Mouse (Mus musculus) midbrain, postnatal 0 days (tissue): ENCODE measurements around the gene Spata9. TPM values are rescaled to one million over a fixed set of nuclear protein-coding genes. Genes with fewer than 3 reads are reported as not detected.

Experiments
- ATAC-seq: fragments of 200-750 bp; cut with Nextera tagmentation; 2 replicates; pipeline ENCODE4 v1.8.0; 2017; ENCODE audit warnings: moderate number of reproducible peaks, mild to moderate bottlenecking, moderate TSS enrichment, moderate library complexity; ENCODE audit not compliant: low FRiP score
- DNase-seq: peaks from one replicate; pipeline ENCODE4 v3.0.0-alpha.2; 2015; ENCODE audit warnings: low spot score
- H3K27ac ChIP-seq: fragments of 300-500 bp; sonication (generic); 2 replicates; pipeline ENCODE4 v1.5.1; 2014; ENCODE audit warnings: low read depth, mild to moderate bottlenecking, low read length, mixed read lengths
- H3K27me3 ChIP-seq: fragments of 300-500 bp; sonication (generic); 2 replicates; pipeline ENCODE4 v1.6.1; 2014; ENCODE audit warnings: low read length, control low read depth, mixed read lengths; ENCODE audit not compliant: insufficient read depth
- H3K36me3 ChIP-seq: fragments of 300-500 bp; sonication (generic); 2 replicates; pipeline ENCODE4 v1.6.1; 2014; ENCODE audit warnings: low read length, control low read depth, mixed read lengths; ENCODE audit not compliant: insufficient read depth
- H3K4me1 ChIP-seq: fragments of 300-500 bp; sonication (generic); 2 replicates; pipeline ENCODE4 v1.6.1; 2014; ENCODE audit warnings: mild to moderate bottlenecking, control low read depth, antibody characterized with exemption, low read length, mixed read lengths; ENCODE audit not compliant: insufficient read depth
- H3K4me2 ChIP-seq: fragments of 300-500 bp; sonication (generic); 2 replicates; pipeline ENCODE4 v1.6.1; 2014; ENCODE audit warnings: low read depth, mild to moderate bottlenecking, low read length, mixed read lengths; ENCODE audit not compliant: poor library complexity, severe bottlenecking
- H3K4me3 ChIP-seq: fragments of 300-500 bp; sonication (generic); 2 replicates; pipeline ENCODE4 v1.5.1; 2014; ENCODE audit warnings: low read depth, mild to moderate bottlenecking, low read length, moderate library complexity
- H3K9ac ChIP-seq: fragments of 300-500 bp; sonication (generic); replicated peaks from 2 replicates; pipeline ENCODE4 v1.6.1; 2014; ENCODE audit warnings: mild to moderate bottlenecking, low read length, moderate library complexity, mixed read lengths; ENCODE audit not compliant: poor library complexity, severe bottlenecking
- H3K9me3 ChIP-seq: fragments of 300-500 bp; sonication (generic); 2 replicates; pipeline ENCODE4 v1.6.1; 2016; ENCODE audit warnings: low read length, control low read depth
- CTCF ChIP-seq: IDR thresholded peaks from 2 replicates; pipeline ENCODE4 v1.5.1; 2016; ENCODE audit warnings: antibody characterized with exemption, mild to moderate bottlenecking
- WGBS: fragments of 180-500 bp; shearing (Covaris S2); extraction: QIAGEN DNeasy Blood & Tissue Kit; methylation state at CpG from one replicate; pipeline ENCODE4 v1.1.7; 2014; 5-methylcytosine and 5-hydroxymethylcytosine counted together
- polyA plus RNA-seq: library from polyadenylated mRNA; unstranded; fragments of >200 nt; fragmentation: Nextera tagmentation; extraction: Ambion mirVana; gene quantifications from 2 replicates; pipeline ENCODE4 v1.2.1, GENCODE M21; 2015
- total RNA-seq: library from RNA; depleted of rRNA; stranded (reverse); fragments of >200 nt; gene quantifications from 2 replicates; pipeline ENCODE4 v1.2.3, GENCODE M21; 2014

The Spata9 gene
- total and polyA plus RNA-seq, 2 experiments from 2014 or later, result 0.49 to 4.7 TPM

GRCm38 (mm10) chr13:75933287-75933686 is 33.7 kb upstream of the Spata9 start:
- no peak overlapping the region for H3K27ac ChIP-seq
- H3K4me2 ChIP-seq, result no peak overlapping the region
- 66% methylated on average over 1 of the region's 1 CpGs for WGBS
- ATAC-seq (no peak), DNase-seq (no peak)
- H3K9ac ChIP-seq, result no peak overlapping the region
- no peaks in the 10 kb centered on the region for H3K4me1 ChIP-seq
- TF ChIP-seq CTCF, result no peak
- H3K4me3 ChIP-seq, result no peak overlapping the region
- H3K9me3 ChIP-seq, result no peaks in the 10 kb centered on the region
- no peaks in the 10 kb centered on the region for H3K27me3 ChIP-seq
- H3K36me3 ChIP-seq, result peaks cover 4% of the 10 kb centered on the region; the same call in 1 of the 2 replicates

- no peak for DNase-seq
- Histone ChIP-seq H3K4me3 (no peak overlapping the region), H3K4me2 (no peak overlapping the region), H3K27me3 (no peaks in the 10 kb centered on the region), H3K4me1 (no peaks in the 10 kb centered on the region), H3K27ac (no peak overlapping the region), H3K9me3 (no peaks in the 10 kb centered on the region), H3K9ac (no peak overlapping the region), H3K36me3 (peaks cover 5% of the 10 kb centered on the region; the same call in 1 of the 2 replicates)
- 96% methylated on average over 5 of the region's 5 CpGs for WGBS
- TF ChIP-seq CTCF, result no peak
- ATAC-seq, result no peak
Observed at GRCm38 (mm10) chr13:75938866-75939265, 28.1 kb upstream of the Spata9 start.

GRCm38 (mm10) chr13:75940791-75941517 is 26.0 kb upstream of the Spata9 start:
- no peak for ATAC-seq
- Histone ChIP-seq H3K27me3 (no peaks in the 10 kb centered on the region), H3K4me2 (peak overlapping the region; percentile 33), H3K4me3 (no peak overlapping the region), H3K36me3 (peaks cover 5% of the 10 kb centered on the region; the same call in 1 of the 2 replicates), H3K9me3 (no peaks in the 10 kb centered on the region), H3K27ac (no peak overlapping the region), H3K9ac (no peak overlapping the region), H3K4me1 (no peaks in the 10 kb centered on the region)
- no peak for TF ChIP-seq CTCF
- WGBS, result 84% methylated on average over 2 of the region's 2 CpGs
- no peak for DNase-seq

GRCm38 (mm10) chr13:75941518-75942295 is 25.2 kb upstream of the Spata9 start:
- H3K9me3 ChIP-seq, result no peaks in the 10 kb centered on the region
- WGBS, result 56% methylated on average over 5 of the region's 5 CpGs
- TF ChIP-seq CTCF, result peak; percentile 38; the same call in 1 of the 2 replicates
- peaks cover 5% of the 10 kb centered on the region; the same call in 1 of the 2 replicates for H3K36me3 ChIP-seq
- peak; percentile 19 for DNase-seq
- no peak overlapping the region for H3K9ac ChIP-seq
- no peaks in the 10 kb centered on the region for H3K4me1 ChIP-seq
- ATAC-seq, result no peak
- no peak overlapping the region for H3K27ac ChIP-seq
- peak overlapping the region; percentile 18; the same call in 1 of the 2 replicates for H3K4me3 ChIP-seq
- no peaks in the 10 kb centered on the region for H3K27me3 ChIP-seq
- H3K4me2 ChIP-seq, result peak overlapping the region; percentile 33

GRCm38 (mm10) chr13:75942731-75943130 is 24.2 kb upstream of the Spata9 start:
- no peaks in the 10 kb centered on the region for H3K4me1 ChIP-seq
- peak overlapping the region; percentile 80 for H3K4me3 ChIP-seq
- WGBS, result 0% methylated on average over 6 of the region's 6 CpGs
- ATAC-seq (peak; percentile 34), DNase-seq (peak; percentile 46)
- peak overlapping the region; percentile 97 for H3K9ac ChIP-seq
- no peaks in the 10 kb centered on the region for H3K27me3 ChIP-seq
- no peaks in the 10 kb centered on the region for H3K9me3 ChIP-seq
- H3K4me2 ChIP-seq, result peak overlapping the region; percentile 67
- H3K36me3 ChIP-seq, result peaks cover 5% of the 10 kb centered on the region; the same call in 1 of the 2 replicates
- peak overlapping the region; percentile 97 for H3K27ac ChIP-seq
- TF ChIP-seq CTCF, result peak; percentile 47
